Mouse (Mus musculus) hindbrain, postnatal 0 days (tissue): ENCODE results near the gene Pfkp. TPM values are rescaled to one million over a fixed set of nuclear protein-coding genes. Genes with fewer than 3 reads are reported as not detected.

Experiments
- ATAC-seq: fragments of 200-750 bp; cut with Nextera tagmentation; 2 replicates; pipeline ENCODE4 v1.8.0; 2017; ENCODE audit warnings: mild to moderate bottlenecking, moderate TSS enrichment, moderate library complexity
- DNase-seq: peaks from one replicate; pipeline ENCODE4 v3.0.0-alpha.2; 2015; ENCODE audit warnings: low spot score
- H3K27ac ChIP-seq: fragments of 300-500 bp; sonication (generic); 2 replicates; pipeline ENCODE4 v1.5.1; 2014; ENCODE audit warnings: mild to moderate bottlenecking
- H3K27me3 ChIP-seq: fragments of 300-500 bp; sonication (generic); 2 replicates; pipeline ENCODE4 v1.6.1; 2014; ENCODE audit warnings: low read length, mixed read lengths; ENCODE audit not compliant: insufficient read depth
- H3K36me3 ChIP-seq: fragments of 300-500 bp; sonication (generic); 2 replicates; pipeline ENCODE4 v1.6.1; 2014; ENCODE audit warnings: low read length, mixed read lengths; ENCODE audit not compliant: insufficient read depth
- H3K4me1 ChIP-seq: fragments of 300-500 bp; sonication (generic); 2 replicates; pipeline ENCODE4 v1.6.1; 2014; ENCODE audit warnings: antibody characterized with exemption, low read length, mixed read lengths; ENCODE audit not compliant: insufficient read depth
- H3K4me2 ChIP-seq: fragments of 300-500 bp; sonication (generic); 2 replicates; pipeline ENCODE4 v1.6.1; 2014; ENCODE audit warnings: low read depth, mild to moderate bottlenecking, low read length, moderate library complexity, mixed read lengths
- H3K4me3 ChIP-seq: fragments of 300-500 bp; sonication (generic); 2 replicates; pipeline ENCODE4 v1.5.1; 2014; ENCODE audit warnings: low read length
- H3K9ac ChIP-seq: fragments of 300-500 bp; sonication (generic); replicated peaks from 2 replicates; pipeline ENCODE4 v1.6.1; 2014; ENCODE audit warnings: mild to moderate bottlenecking, low read length, moderate library complexity, mixed read lengths
- H3K9me3 ChIP-seq: fragments of 300-500 bp; sonication (generic); 2 replicates; pipeline ENCODE4 v1.6.1; 2016; ENCODE audit warnings: low read length, mixed read lengths
- CTCF ChIP-seq: IDR thresholded peaks from 2 replicates; pipeline ENCODE4 v1.5.1; 2016; ENCODE audit warnings: antibody characterized with exemption, control low read depth, low read depth
- WGBS: fragments of 180-500 bp; shearing (Covaris S2); extraction: QIAGEN DNeasy Blood & Tissue Kit; methylation state at CpG from one replicate; pipeline ENCODE4 v1.1.7; 2014; 5-methylcytosine and 5-hydroxymethylcytosine counted together
- polyA plus RNA-seq: library from polyadenylated mRNA; unstranded; fragments of >200 nt; fragmentation: Nextera tagmentation; extraction: Ambion mirVana; gene quantifications from 2 replicates; pipeline ENCODE4 v1.2.1, GENCODE M21; 2015
- total RNA-seq: library from RNA; depleted of rRNA; stranded (reverse); fragments of >200 nt; gene quantifications from 2 replicates; pipeline ENCODE4 v1.2.3, GENCODE M21; 2014

The Pfkp gene
- total and polyA plus RNA-seq, 2 experiments from 2014 or later = 233 to 427 TPM

DNA sequence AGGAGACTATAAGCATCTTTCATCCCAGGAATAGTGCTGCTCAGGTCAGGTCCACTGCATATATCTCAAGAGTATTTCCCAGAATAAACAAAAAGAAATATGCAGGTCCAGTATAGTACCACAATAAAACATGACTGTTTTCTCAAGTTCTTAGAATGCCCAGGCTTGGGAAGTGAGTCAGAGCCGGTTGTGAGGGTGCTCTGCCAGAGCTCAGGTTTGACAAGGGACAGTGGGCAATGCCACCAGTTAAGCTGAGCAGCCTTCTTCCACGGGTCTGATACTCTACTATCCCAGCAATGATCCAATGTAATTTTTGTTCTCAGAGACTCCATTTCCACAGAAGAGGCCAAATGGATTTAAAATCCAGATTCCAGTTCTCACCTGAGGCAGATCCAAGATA lies 2.3 kb downstream of the Pfkp start:
- Histone ChIP-seq H3K9ac (peak overlapping the region; percentile 68), H3K4me1 (no peaks in the 10 kb centered on the region), H3K36me3 (no peaks in the 10 kb centered on the region), H3K27ac (0 out of 2 replicates have a peak overlapping the region, but pooled peaks have one; percentile 82), H3K27me3 (no peaks in the 10 kb centered on the region), H3K9me3 (no peaks in the 10 kb centered on the region), H3K4me3 (peak overlapping the region; percentile 68), H3K4me2 (peak overlapping the region; percentile 92)
- no peak for ATAC-seq
- TF ChIP-seq CTCF = no peak
- no peak for DNase-seq
- WGBS = 69% methylated on average over 2 of the region's 2 CpGs

DNA sequence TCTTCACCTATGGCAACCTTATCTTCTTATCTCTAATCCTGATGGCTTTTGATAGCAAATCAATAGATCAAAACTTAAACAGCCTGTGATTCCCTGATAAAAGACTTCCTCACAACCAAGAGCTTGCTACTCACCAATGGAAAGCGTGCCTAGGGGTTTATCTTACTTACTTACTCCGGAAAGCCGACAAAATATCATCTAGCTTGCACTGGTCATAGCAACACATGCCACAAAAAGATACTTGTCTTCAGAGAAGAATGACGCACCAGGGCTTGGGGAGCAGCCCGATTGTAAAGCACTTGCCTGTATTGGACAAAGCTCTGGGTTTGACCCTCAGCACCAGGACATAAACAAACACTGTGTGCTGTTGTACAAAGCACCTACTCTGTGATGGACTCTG lies 4.6 kb downstream of the Pfkp start:
- DNase-seq (no peak), ATAC-seq (no peak)
- Histone ChIP-seq H3K9ac (no peak overlapping the region), H3K27ac (no peak overlapping the region), H3K4me1 (no peaks in the 10 kb centered on the region), H3K4me2 (no peak overlapping the region), H3K27me3 (no peaks in the 10 kb centered on the region), H3K9me3 (no peaks in the 10 kb centered on the region), H3K36me3 (no peaks in the 10 kb centered on the region), H3K4me3 (no peak overlapping the region)
- WGBS = 92% methylated on average over 5 of the region's 5 CpGs
- TF ChIP-seq CTCF = no peak

DNA sequence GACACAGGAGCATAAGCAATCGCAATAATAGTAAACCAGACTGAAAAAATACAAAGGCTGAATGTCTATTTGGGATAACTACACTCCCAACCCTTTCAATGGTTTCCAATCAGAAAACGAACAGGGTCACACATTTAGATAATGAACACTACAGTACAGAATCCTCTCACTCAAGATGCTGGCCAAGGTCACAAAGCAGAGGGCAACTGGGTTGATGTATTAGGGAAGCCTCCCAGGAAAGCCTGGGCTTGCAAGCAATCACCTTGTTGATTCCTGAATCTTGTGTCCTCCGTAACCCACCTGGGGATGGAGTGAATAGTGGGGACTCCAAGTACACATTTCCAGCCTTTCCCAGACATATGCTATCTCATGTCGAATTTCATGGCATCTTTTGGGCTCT lies 5.6 kb downstream of the Pfkp start:
- no peak overlapping the region for H3K9ac ChIP-seq
- no peak for DNase-seq
- no peak for TF ChIP-seq CTCF
- no peaks in the 10 kb centered on the region for H3K4me1 ChIP-seq
- H3K4me3 ChIP-seq = no peak overlapping the region
- ATAC-seq = no peak
- no peaks in the 10 kb centered on the region for H3K27me3 ChIP-seq
- no peaks in the 10 kb centered on the region for H3K36me3 ChIP-seq
- H3K27ac ChIP-seq = no peak overlapping the region
- H3K4me2 ChIP-seq = no peak overlapping the region
- no peaks in the 10 kb centered on the region for H3K9me3 ChIP-seq
- WGBS = 93% methylated on average over 4 of the region's 4 CpGs

DNA sequence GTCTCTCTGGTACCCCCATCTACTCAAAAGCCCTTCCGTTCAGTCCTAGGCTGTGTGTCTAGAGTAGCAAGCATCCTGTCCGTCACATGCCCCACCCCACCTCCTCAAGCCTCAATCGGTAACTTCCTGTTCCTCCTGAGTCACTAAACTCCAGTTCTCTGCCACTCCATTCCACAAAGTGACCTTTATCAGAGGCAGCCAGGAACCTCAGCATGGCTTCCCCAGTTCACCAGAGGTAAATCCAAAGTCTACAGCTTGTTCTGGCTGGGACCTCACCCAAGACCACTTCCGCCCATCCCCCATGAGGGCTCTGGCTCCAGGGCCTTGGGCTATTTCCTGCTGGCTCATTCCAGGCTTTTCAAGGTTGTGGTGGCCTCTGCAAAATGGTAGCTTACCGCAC lies 6.1 kb downstream of the Pfkp start:
- Histone ChIP-seq H3K4me3 (no peak overlapping the region), H3K9ac (no peak overlapping the region), H3K36me3 (no peaks in the 10 kb centered on the region), H3K27ac (no peak overlapping the region), H3K27me3 (no peaks in the 10 kb centered on the region), H3K4me1 (no peaks in the 10 kb centered on the region), H3K4me2 (no peak overlapping the region), H3K9me3 (no peaks in the 10 kb centered on the region)
- no peak for ATAC-seq
- 90% methylated on average over 5 of the region's 5 CpGs for WGBS
- no peak for DNase-seq
- no peak for TF ChIP-seq CTCF

DNA sequence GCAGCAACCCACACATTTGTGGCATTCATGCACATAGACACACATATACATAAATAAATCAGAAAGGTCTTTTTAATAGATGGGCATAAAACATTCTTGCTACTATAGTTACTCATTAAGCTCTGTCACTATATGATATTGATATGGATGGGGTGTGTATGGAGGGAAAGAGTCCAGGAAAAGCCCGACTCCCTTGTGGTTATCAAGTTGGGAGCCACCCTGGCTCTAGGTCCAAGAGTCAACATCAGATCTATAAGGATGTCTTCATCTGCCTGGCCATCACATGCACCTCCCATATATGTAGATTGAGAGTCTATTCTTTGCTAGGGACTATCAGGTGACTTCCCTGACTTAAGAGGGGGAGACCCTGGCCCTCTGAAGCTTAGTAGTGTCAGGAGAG lies 7.1 kb downstream of the Pfkp start:
- Histone ChIP-seq H3K4me2 (no peak overlapping the region), H3K4me3 (no peak overlapping the region), H3K4me1 (no peaks in the 10 kb centered on the region), H3K9me3 (no peaks in the 10 kb centered on the region), H3K36me3 (no peaks in the 10 kb centered on the region), H3K9ac (no peak overlapping the region), H3K27ac (no peak overlapping the region), H3K27me3 (no peaks in the 10 kb centered on the region)
- DNase-seq (no peak), ATAC-seq (no peak)
- no peak for TF ChIP-seq CTCF
- 90% methylated on average over 1 of the region's 1 CpGs for WGBS

DNA sequence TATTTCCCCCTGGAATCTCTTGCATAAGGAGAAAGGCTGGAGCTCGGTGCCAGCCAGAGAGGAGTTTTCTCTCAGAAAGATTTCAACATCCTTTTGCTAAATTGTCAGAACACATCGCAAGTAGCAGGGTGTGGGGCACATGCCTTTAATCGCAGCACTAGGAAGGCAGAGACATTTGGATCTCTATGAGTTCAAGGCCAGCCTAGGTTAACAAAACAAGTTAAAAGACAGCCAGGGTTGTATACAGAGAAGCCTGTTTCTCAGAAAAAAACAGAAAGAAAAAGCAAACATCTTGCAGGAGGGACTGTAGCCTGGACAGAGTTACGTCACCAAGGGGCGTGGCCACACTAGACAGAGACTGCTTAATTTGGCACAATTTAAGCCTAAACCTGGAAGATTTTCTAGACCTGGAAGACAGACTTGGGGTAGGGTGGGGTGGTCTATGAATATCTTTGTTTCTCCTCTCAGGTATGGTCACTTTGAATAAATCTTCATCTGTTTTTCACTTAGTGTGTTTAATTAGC lies 9.0 kb downstream of the Pfkp start:
- no peaks in the 10 kb centered on the region for H3K4me1 ChIP-seq
- 81% methylated on average over 5 of the region's 5 CpGs for WGBS
- H3K4me2 ChIP-seq = no peak overlapping the region
- no peak for TF ChIP-seq CTCF
- H3K9ac ChIP-seq = no peak overlapping the region
- ATAC-seq (no peak), DNase-seq (no peak)
- no peaks in the 10 kb centered on the region for H3K36me3 ChIP-seq
- H3K27ac ChIP-seq = no peak overlapping the region
- no peaks in the 10 kb centered on the region for H3K27me3 ChIP-seq
- no peak overlapping the region for H3K4me3 ChIP-seq
- H3K9me3 ChIP-seq = no peaks in the 10 kb centered on the region

DNA sequence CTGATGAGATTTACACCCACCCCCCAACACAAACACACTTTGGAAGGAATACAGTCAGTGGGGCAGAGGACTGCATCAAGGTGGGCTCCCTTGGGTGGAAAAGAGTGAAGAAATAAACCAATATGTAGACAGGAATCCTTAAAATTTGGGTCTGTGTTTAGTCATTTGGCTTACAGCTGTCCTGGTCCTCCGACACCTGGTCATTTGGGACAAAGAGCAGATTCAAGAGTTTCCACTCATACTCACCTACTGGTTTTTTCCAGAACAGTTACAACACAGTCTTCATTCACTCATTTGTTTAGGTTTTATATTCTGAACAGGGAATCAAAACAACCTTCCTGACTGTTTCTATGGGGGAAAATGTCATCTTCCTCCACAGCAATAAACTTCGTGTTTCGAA lies 9.6 kb downstream of the Pfkp start:
- no peak overlapping the region for H3K9ac ChIP-seq
- no peak overlapping the region for H3K27ac ChIP-seq
- WGBS = 96% methylated on average over 3 of the region's 3 CpGs
- DNase-seq = no peak
- H3K27me3 ChIP-seq = no peaks in the 10 kb centered on the region
- no peak for ATAC-seq
- no peak overlapping the region for H3K4me2 ChIP-seq
- no peak overlapping the region for H3K4me3 ChIP-seq
- H3K9me3 ChIP-seq = no peaks in the 10 kb centered on the region
- no peaks in the 10 kb centered on the region for H3K36me3 ChIP-seq
- H3K4me1 ChIP-seq = no peaks in the 10 kb centered on the region
- no peak for TF ChIP-seq CTCF
